Mouse (Mus musculus) layer of hippocampus, adult 9-10 months (tissue): ENCODE data around the gene Ypel3.
A peak's percentile ranks its signal among the peaks of the same experiment; 100 is the strongest.

ENCODE experiments used
- DNase-seq: peaks from one replicate; pipeline ENCODE4 v3.0.0; 2022; ENCODE audit warnings: low spot score

The Ypel3 gene

GRCm38 (mm10) chr7:126815726-126816222, 39.0 kb downstream of the Ypel3 start:
- DNase-seq, result no peak

GRCm38 (mm10) chr7:126816494-126816893, 39.7 kb downstream of the Ypel3 start:
- DNase-seq, result no peak

GRCm38 (mm10) chr7:126817595-126817994, 40.8 kb downstream of the Ypel3 start:
- no peak for DNase-seq

GRCm38 (mm10) chr7:126818818-126819217, 42.1 kb downstream of the Ypel3 start:
- no peak for DNase-seq

- peak; percentile 78 for DNase-seq
These were observed 45.2 kb downstream of the Ypel3 start for GRCm38 (mm10) chr7:126821835-126822511.

- DNase-seq, result no peak
These were observed 46.0 kb downstream of the Ypel3 start for GRCm38 (mm10) chr7:126822741-126823140.

- no peak for DNase-seq
These were observed 46.5 kb downstream of the Ypel3 start for GRCm38 (mm10) chr7:126823202-126823711.

GRCm38 (mm10) chr7:126823940-126824339, 47.2 kb downstream of the Ypel3 start:
- DNase-seq, result no peak

GRCm38 (mm10) chr7:126825403-126825802, 48.6 kb downstream of the Ypel3 start:
- no peak for DNase-seq

- no peak for DNase-seq
These were observed 49.2 kb downstream of the Ypel3 start for GRCm38 (mm10) chr7:126825952-126826351.
